26 mouse cellular contexts compared by ENCODE assay signal in the genomic region with DNA sequence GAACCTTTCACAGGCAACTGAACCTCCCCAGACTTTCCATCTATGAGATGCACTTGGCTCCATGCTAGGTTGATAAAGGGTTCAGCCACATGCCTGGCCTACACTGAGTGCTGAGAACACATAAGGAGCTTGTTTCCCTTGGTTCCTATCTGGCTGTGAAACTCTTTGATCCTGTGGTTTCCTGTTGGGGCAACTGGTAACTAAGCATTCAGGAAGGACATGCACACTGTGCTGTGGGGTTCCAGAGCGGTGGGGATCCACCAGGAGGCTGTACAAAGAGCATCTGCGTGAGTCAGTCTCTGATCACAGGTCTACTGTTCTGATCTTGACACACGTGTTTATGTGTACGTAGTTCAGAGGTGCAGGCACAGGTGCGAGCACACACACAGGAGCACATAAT. TPM values are rescaled to one million over a fixed set of nuclear protein-coding genes. Genes with fewer than 3 reads are reported as not detected.
DNase-seq lines count a peak whose midpoint lies in the region; ATAC-seq and TF ChIP-seq lines count a peak whose summit lies in the region.
"Had no signal": no experiment of that assay in that cellular context is flagged by ENCODE, and none has a peak within 500 bp of the region (broad histone marks: within the 10 kb centered on the region; RNA-seq: fewer than 3 reads in every experiment).

No protein-coding gene starts in this region.

- no peak for TF ChIP-seq CTCF in midbrain, postnatal 0 days (IDR thresholded peaks at IDR 0.05)
- TF ChIP-seq CTCF in liver, embryonic 14.5 days (IDR thresholded peaks at IDR 0.05; ENCODE audit: low read depth), result no peak

- no peak overlapping the region for H3K27ac ChIP-seq in midbrain, embryonic 11.5 days (ENCODE audit: low read depth, low read length)
- no peak overlapping the region for H3K27ac ChIP-seq in midbrain, postnatal 0 days (ENCODE audit: low read depth, low read length)
- no peak overlapping the region for H3K27ac ChIP-seq in liver, embryonic 14.5 days
- H3K27ac ChIP-seq in kidney, embryonic 16.5 days (ENCODE audit: low read length), result no peak overlapping the region
- H3K27ac ChIP-seq: forebrain, embryonic 10.5 days; hindbrain, embryonic 10.5 days; hindbrain, postnatal 0 days; kidney, embryonic 15.5 days; left cerebral cortex, adult 2 months; limb, embryonic 15.5 days; midbrain, embryonic 15.5 days; neural tube, embryonic 15.5 days; stomach, embryonic 15.5 days had no signal

- peaks cover 8% of the 10 kb centered on the region for H3K36me3 ChIP-seq in midbrain, embryonic 11.5 days (ENCODE audit: control insufficient read depth, insufficient read depth, low read length)
- peaks cover 58% of the 10 kb centered on the region for H3K36me3 ChIP-seq in midbrain, postnatal 0 days (ENCODE audit: insufficient read depth, low read length)
- H3K36me3 ChIP-seq in liver, embryonic 14.5 days (replicated peaks; ENCODE audit: control insufficient read depth, insufficient read depth, low read depth), result peaks cover 9% of the 10 kb centered on the region
- H3K36me3 ChIP-seq in kidney, embryonic 16.5 days (ENCODE audit: insufficient read depth, low read length), result peaks cover 27% of the 10 kb centered on the region

- H3K4me1 ChIP-seq in midbrain, embryonic 11.5 days (ENCODE audit: control insufficient read depth, insufficient read depth, low read length), result no peaks in the 10 kb centered on the region
- no peaks in the 10 kb centered on the region for H3K4me1 ChIP-seq in midbrain, postnatal 0 days (ENCODE audit: insufficient read depth, low read length)
- H3K4me1 ChIP-seq in liver, embryonic 14.5 days (replicated peaks; ENCODE audit: control insufficient read depth in 2 of 2, insufficient read depth in 2 of 2, low read length in 1 of 2), result peaks cover 9 to 16% of the 10 kb centered on the region in 2 experiments
- no peaks in the 10 kb centered on the region for H3K4me1 ChIP-seq in kidney, embryonic 16.5 days (ENCODE audit: insufficient read depth, low read length)
- H3K4me1 ChIP-seq: forebrain, embryonic 10.5 days; hindbrain, embryonic 10.5 days; kidney, embryonic 15.5 days; limb, embryonic 15.5 days; midbrain, embryonic 15.5 days; neural tube, embryonic 15.5 days; stomach, embryonic 15.5 days had no signal

- H3K4me2 ChIP-seq in midbrain, embryonic 11.5 days, result no peak overlapping the region
- H3K4me2 ChIP-seq in midbrain, postnatal 0 days (ENCODE audit: low read depth, low read length, poor library complexity, severe bottlenecking), result no peak overlapping the region
- no peak overlapping the region for H3K4me2 ChIP-seq in liver, embryonic 14.5 days (ENCODE audit: low read depth)
- H3K4me2 ChIP-seq in kidney, embryonic 16.5 days (replicated peaks; ENCODE audit: low read depth, low read length), result no peak overlapping the region
- H3K4me2 ChIP-seq: kidney, embryonic 15.5 days; limb, embryonic 15.5 days; lung, embryonic 14.5 days; midbrain, embryonic 15.5 days; neural tube, embryonic 15.5 days; stomach, embryonic 15.5 days had no signal

- H3K27me3 ChIP-seq in midbrain, embryonic 11.5 days (ENCODE audit: control insufficient read depth, insufficient read depth, low read length), result no peaks in the 10 kb centered on the region
- no peaks in the 10 kb centered on the region for H3K27me3 ChIP-seq in midbrain, postnatal 0 days (ENCODE audit: insufficient read depth, low read length)
- H3K27me3 ChIP-seq in liver, embryonic 14.5 days (ENCODE audit: control insufficient read depth, insufficient read depth, low read length), result no peaks in the 10 kb centered on the region
- H3K27me3 ChIP-seq in kidney, embryonic 16.5 days (ENCODE audit: insufficient read depth, low read length), result no peaks in the 10 kb centered on the region
- H3K27me3 ChIP-seq: kidney, embryonic 15.5 days; limb, embryonic 15.5 days; midbrain, embryonic 15.5 days; neural tube, embryonic 15.5 days; stomach, embryonic 15.5 days had no signal

- H3K4me3 ChIP-seq in midbrain, embryonic 11.5 days (ENCODE audit: low read depth, low read length), result no peak overlapping the region
- no peak overlapping the region for H3K4me3 ChIP-seq in midbrain, postnatal 0 days (ENCODE audit: low read depth, low read length)
- H3K4me3 ChIP-seq in liver, embryonic 14.5 days (ENCODE audit: insufficient read depth in 1 of 2, low read depth in 2 of 2, low read length in 2 of 2), result no peak overlapping the region
- H3K4me3 ChIP-seq in kidney, embryonic 16.5 days (ENCODE audit: low read length), result no peak overlapping the region
- H3K4me3 ChIP-seq: forebrain, embryonic 10.5 days; hindbrain, embryonic 10.5 days; kidney, embryonic 15.5 days; left cerebral cortex, adult 2 months; limb, embryonic 15.5 days; midbrain, embryonic 15.5 days; neural tube, embryonic 15.5 days; stomach, embryonic 15.5 days had no signal

- H3K9me3 ChIP-seq in midbrain, embryonic 11.5 days (ENCODE audit: control insufficient read depth, low read length), result no peaks in the 10 kb centered on the region
- H3K9me3 ChIP-seq in midbrain, postnatal 0 days (ENCODE audit: low read length), result no peaks in the 10 kb centered on the region
- no peaks in the 10 kb centered on the region for H3K9me3 ChIP-seq in liver, embryonic 14.5 days (ENCODE audit: control insufficient read depth, low read length)
- no peaks in the 10 kb centered on the region for H3K9me3 ChIP-seq in kidney, embryonic 16.5 days (ENCODE audit: low read length)
- H3K9me3 ChIP-seq: forebrain, embryonic 10.5 days; hindbrain, embryonic 10.5 days; kidney, embryonic 15.5 days; limb, embryonic 15.5 days; midbrain, embryonic 15.5 days; neural tube, embryonic 15.5 days; stomach, embryonic 15.5 days had no signal

- peak; percentile 10 for DNase-seq in midbrain, embryonic 11.5 days (ENCODE audit: low spot score, missing footprints)
- DNase-seq in midbrain, postnatal 0 days (ENCODE audit: low spot score), result no peak
- no peak for DNase-seq in liver, embryonic 14.5 days (ENCODE audit: low read depth in 3 of 3, low spot score in 3 of 3)
- peak; percentile 52 for DNase-seq in naive thymus-derived CD4-positive, alpha-beta T cell, adult 2 months (ENCODE audit: low read depth)
- no peak for DNase-seq in lung, postnatal 4 days
- DNase-seq: adrenal gland, postnatal 36 days; cerebellum, adult 11-12 months; cerebellum, postnatal 10 days; forebrain, postnatal 0 days; gastrocnemius, postnatal 25 days; left cerebral cortex, postnatal 4 days; lung, embryonic 14.5 days; right cerebral cortex, adult 18-20 months; thymus, adult 18-20 months had no signal

- H3K9ac ChIP-seq in midbrain, embryonic 11.5 days (ENCODE audit: low read length), result no peak overlapping the region
- H3K9ac ChIP-seq in midbrain, postnatal 0 days (replicated peaks; ENCODE audit: low read length, poor library complexity, severe bottlenecking), result no peak overlapping the region
- no peak overlapping the region for H3K9ac ChIP-seq in liver, embryonic 14.5 days (replicated peaks)
- no peak overlapping the region for H3K9ac ChIP-seq in kidney, embryonic 16.5 days (replicated peaks; ENCODE audit: low read length)
- H3K9ac ChIP-seq: forebrain, postnatal 0 days; kidney, embryonic 15.5 days; limb, embryonic 15.5 days; lung, embryonic 14.5 days; midbrain, embryonic 15.5 days; neural tube, embryonic 15.5 days; stomach, embryonic 15.5 days had no signal

- ATAC-seq in midbrain, embryonic 11.5 days (ENCODE audit: low FRiP score), result no peak
- no peak for ATAC-seq in midbrain, postnatal 0 days (ENCODE audit: low FRiP score)
- peak; percentile 80 for ATAC-seq in common myeloid progenitor, adult 5-6 weeks (replicated peaks; ENCODE audit: low read depth, poor library complexity, severe bottlenecking)
- ATAC-seq in liver, embryonic 14.5 days (ENCODE audit: insufficient read depth), result peak; percentile 31; the same call in 1 of the 2 replicates
- no peak for ATAC-seq in kidney, embryonic 16.5 days (ENCODE audit: low FRiP score, low TSS enrichment)
- ATAC-seq: forebrain, postnatal 0 days; hindbrain, postnatal 0 days; intestine, postnatal 0 days; midbrain, embryonic 15.5 days had no signal

- no peak for TF ChIP-seq EP300 in liver, embryonic 14.5 days (IDR thresholded peaks at IDR 0.05; ENCODE audit: low read depth)

- 92% methylated on average over 5 of the region's 5 CpGs for WGBS in midbrain, embryonic 11.5 days
- WGBS in midbrain, postnatal 0 days, result 85% methylated on average over 5 of the region's 5 CpGs
- WGBS in liver, embryonic 14.5 days (ENCODE audit: insufficient replicate concordance), result 23% methylated on average over 5 of the region's 5 CpGs
- 94% methylated on average over 5 of the region's 5 CpGs for WGBS in kidney, embryonic 16.5 days

RNA-seq across cellular contexts. Expression of gene Zer1, which starts 11.8 kb away (rescaled TPM):
- 5.1 and 6.0 TPM in 2 replicates for polyA plus RNA-seq in midbrain, embryonic 11.5 days (2014; fragmentation: Nextera tagmentation; extraction: Ambion mirVana)
- total RNA-seq in midbrain, postnatal 0 days (2014; rRNA removed), result 88.2 and 93.2 TPM in 2 replicates
- 12.3 and 14.7 TPM in 2 replicates for polyA plus RNA-seq in midbrain, postnatal 0 days (2015; fragmentation: Nextera tagmentation; extraction: Ambion mirVana)
- 11.8 and 17.4 TPM in 2 replicates for total RNA-seq in common myeloid progenitor, adult 5-6 weeks (2017)
- polyA plus RNA-seq in liver, embryonic 14.5 days (2012; rRNA removed), result 8.1 and 8.5 TPM in 2 replicates
- 1.9 and 2.0 TPM in 2 replicates for polyA plus RNA-seq in liver, embryonic 14.5 days (2014; fragmentation: Nextera tagmentation; extraction: Ambion mirVana)
- 5.6 and 8.0 TPM in 2 replicates for polyA plus RNA-seq in kidney, embryonic 16.5 days (2015; fragmentation: Nextera tagmentation; extraction: Ambion mirVana)

RNA-seq across cellular contexts. Expression of gene Zdhhc12, which starts 19.1 kb away (rescaled TPM):
- polyA plus RNA-seq in midbrain, embryonic 11.5 days (2014; fragmentation: Nextera tagmentation; extraction: Ambion mirVana), result 28.0 and 30.6 TPM in 2 replicates
- total RNA-seq in midbrain, postnatal 0 days (2014; rRNA removed), result 17.7 and 30.7 TPM in 2 replicates
- polyA plus RNA-seq in midbrain, postnatal 0 days (2015; fragmentation: Nextera tagmentation; extraction: Ambion mirVana), result 23.8 and 28.9 TPM in 2 replicates
- total RNA-seq in common myeloid progenitor, adult 5-6 weeks (2017), result 8.0 and 11.4 TPM in 2 replicates
- polyA plus RNA-seq in liver, embryonic 14.5 days (2012; rRNA removed), result 23.4 and 25.5 TPM in 2 replicates
- polyA plus RNA-seq in liver, embryonic 14.5 days (2014; fragmentation: Nextera tagmentation; extraction: Ambion mirVana), result 17.4 and 21.5 TPM in 2 replicates
- polyA plus RNA-seq in kidney, embryonic 16.5 days (2015; fragmentation: Nextera tagmentation; extraction: Ambion mirVana), result 41.6 and 42.6 TPM in 2 replicates

RNA-seq across cellular contexts. Expression of gene Tbc1d13, which starts 21.0 kb away (rescaled TPM):
- polyA plus RNA-seq in midbrain, embryonic 11.5 days (2014; fragmentation: Nextera tagmentation; extraction: Ambion mirVana), result 12.1 and 13.3 TPM in 2 replicates
- total RNA-seq in midbrain, postnatal 0 days (2014; rRNA removed), result 141 and 168 TPM in 2 replicates
- polyA plus RNA-seq in midbrain, postnatal 0 days (2015; fragmentation: Nextera tagmentation; extraction: Ambion mirVana), result 8.1 and 10.6 TPM in 2 replicates
- total RNA-seq in common myeloid progenitor, adult 5-6 weeks (2017), result 30.2 and 49.2 TPM in 2 replicates
- polyA plus RNA-seq in liver, embryonic 14.5 days (2012; rRNA removed), result 11.3 and 12.7 TPM in 2 replicates
- polyA plus RNA-seq in liver, embryonic 14.5 days (2014; fragmentation: Nextera tagmentation; extraction: Ambion mirVana), result 3.6 and 3.9 TPM in 2 replicates
- polyA plus RNA-seq in kidney, embryonic 16.5 days (2015; fragmentation: Nextera tagmentation; extraction: Ambion mirVana), result 8.2 and 12.3 TPM in 2 replicates

RNA-seq across cellular contexts. Expression of gene Pkn3, which starts 35.1 kb away (rescaled TPM):
- polyA plus RNA-seq in midbrain, embryonic 11.5 days (2014; fragmentation: Nextera tagmentation; extraction: Ambion mirVana), result 6.4 and 8.4 TPM in 2 replicates
- 1.7 and 2.4 TPM in 2 replicates for total RNA-seq in midbrain, postnatal 0 days (2014; rRNA removed)
- polyA plus RNA-seq in midbrain, postnatal 0 days (2015; fragmentation: Nextera tagmentation; extraction: Ambion mirVana), result 0.73 and 1.2 TPM in 2 replicates
- 11.8 and 22.9 TPM in 2 replicates for total RNA-seq in common myeloid progenitor, adult 5-6 weeks (2017)
- 3.0 and 3.5 TPM in 2 replicates for polyA plus RNA-seq in liver, embryonic 14.5 days (2012; rRNA removed)
- polyA plus RNA-seq in liver, embryonic 14.5 days (2014; fragmentation: Nextera tagmentation; extraction: Ambion mirVana), result 1.8 and 2.0 TPM in 2 replicates
- polyA plus RNA-seq in kidney, embryonic 16.5 days (2015; fragmentation: Nextera tagmentation; extraction: Ambion mirVana), result 13.5 and 15.9 TPM in 2 replicates

RNA-seq across cellular contexts. Expression of gene Set, which starts 55.4 kb away (rescaled TPM):
- 741 and 754 TPM in 2 replicates for polyA plus RNA-seq in midbrain, embryonic 11.5 days (2014; fragmentation: Nextera tagmentation; extraction: Ambion mirVana)
- 190 and 269 TPM in 2 replicates for total RNA-seq in midbrain, postnatal 0 days (2014; rRNA removed)
- polyA plus RNA-seq in midbrain, postnatal 0 days (2015; fragmentation: Nextera tagmentation; extraction: Ambion mirVana), result 302 and 345 TPM in 2 replicates
- total RNA-seq in common myeloid progenitor, adult 5-6 weeks (2017), result 1,475 and 1,487 TPM in 2 replicates
- polyA plus RNA-seq in liver, embryonic 14.5 days (2012; rRNA removed), result 56.1 and 159 TPM in 2 replicates
- polyA plus RNA-seq in liver, embryonic 14.5 days (2014; fragmentation: Nextera tagmentation; extraction: Ambion mirVana), result 179 and 189 TPM in 2 replicates
- 430 and 458 TPM in 2 replicates for polyA plus RNA-seq in kidney, embryonic 16.5 days (2015; fragmentation: Nextera tagmentation; extraction: Ambion mirVana)

Comparison
In these comparisons a context has a peak if more than half of its experiments do, and no peak if none do; other contexts are left out.
1. DNase-seq: peak in midbrain, embryonic 11.5 days (single experiment) and naive thymus-derived CD4-positive, alpha-beta T cell, adult 2 months (single experiment); none in midbrain, postnatal 0 days (single experiment), liver, embryonic 14.5 days (0 of 3) and lung, postnatal 4 days (0 of 2).
2. ATAC-seq: peak in common myeloid progenitor, adult 5-6 weeks (single experiment) and liver, embryonic 14.5 days (single experiment); none in midbrain, embryonic 11.5 days (single experiment), midbrain, postnatal 0 days (single experiment) and kidney, embryonic 16.5 days (single experiment).